Mouse (Mus musculus): ENCODE data around the gene Zic2.

DNA sequence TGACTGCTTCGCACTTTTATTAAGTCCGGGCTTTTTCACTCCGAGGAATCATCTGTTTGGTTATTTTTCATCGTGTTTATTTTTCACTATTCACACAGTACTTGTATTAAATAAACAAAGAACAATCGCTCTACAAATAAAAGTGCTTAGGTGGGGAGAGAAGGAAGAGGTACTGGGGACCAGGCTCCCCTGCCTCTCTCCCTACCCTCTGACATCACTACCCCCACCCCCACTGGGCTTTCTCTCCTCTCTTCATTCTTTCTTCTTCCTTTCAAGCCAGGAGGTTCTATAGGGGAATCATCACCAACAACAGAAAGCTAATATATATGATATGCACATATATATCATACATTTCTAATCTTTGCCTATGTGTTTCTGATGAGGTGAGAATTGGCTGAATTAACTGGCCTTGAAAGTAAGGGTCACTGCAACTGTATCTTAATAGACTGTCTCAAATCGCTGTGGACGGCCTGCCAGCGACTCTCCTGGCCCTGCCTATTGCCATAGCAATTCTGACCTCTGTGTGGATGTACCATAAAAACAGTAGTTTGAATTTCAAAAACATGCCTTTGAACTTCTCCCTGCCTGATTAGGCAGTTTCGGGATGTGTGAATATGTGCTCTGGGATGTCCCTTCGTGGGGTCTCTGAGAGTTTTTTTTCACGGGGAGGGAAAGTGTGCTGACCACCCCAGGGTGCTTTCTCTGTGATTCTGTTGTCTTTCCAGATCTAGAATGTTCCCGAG, 21.1 kb upstream of the Zic2 start:
- TF ChIP-seq CTCF (IDR thresholded peaks at IDR 0.05; ENCODE audit: low read depth, low read length) (no peak), TAL1 (conservative IDR thresholded peaks at IDR 0.05; ENCODE audit: low read depth, low read length) (no peak), GATA1 (IDR thresholded peaks at IDR 0.05; ENCODE audit: borderline replicate concordance, low read length) (no peak), POLR2AphosphoS5 (IDR thresholded peaks at IDR 0.05; ENCODE audit: insufficient replicate concordance, low read depth, low read length) (no peak)
